Mouse (Mus musculus) heart, postnatal 0 days (tissue): ENCODE results near the gene Clic4.

Source experiments
- CTCF ChIP-seq: IDR thresholded peaks from 2 replicates; pipeline ENCODE4 v1.5.1; 2016; ENCODE audit warnings: antibody characterized with exemption, control low read depth, low read depth
- EP300 ChIP-seq: IDR thresholded peaks from 2 replicates; pipeline ENCODE4 v1.6.1; 2016; ENCODE audit warnings: antibody characterized with exemption, low read depth

GRCm38 (mm10) chr4:135260434-135260833, 12.2 kb downstream of the Clic4 start:
- TF ChIP-seq CTCF (no peak), EP300 (no peak)
